Mouse (Mus musculus): Measurements from ENCODE around the gene Gm10778. TPM values are rescaled to one million over a fixed set of nuclear protein-coding genes. Genes with fewer than 3 reads are reported as not detected.

Gm10778 gene
- total RNA-seq, 2 experiments from 2014 or later = 4.9 to 8.6 TPM

Other genes with a start within 250 kb of the Gm10778 start
- gene Nfic, start 193.4 kb upstream of the Gm10778 start, total RNA-seq (2015) = 35.5 and 36.8 TPM in 2 replicates
- gene Nfic, start 193.4 kb upstream of the Gm10778 start, total RNA-seq (2017) = 4.0 and 5.0 TPM in 2 replicates
- gene Celf5, start 166.3 kb upstream of the Gm10778 start, total RNA-seq (2015) = 0.10 TPM in 1 of 2 replicates, not detected in the other
- gene Celf5, start 166.3 kb upstream of the Gm10778 start, total RNA-seq (2017) = not detected in 2 replicates
- 81.2 and 99.2 TPM in 2 replicates for gene Ncln, start 152.7 kb upstream of the Gm10778 start, total RNA-seq (2015)
- gene Ncln, start 152.7 kb upstream of the Gm10778 start, total RNA-seq (2017) = 85.6 and 101 TPM in 2 replicates
- 8.3 and 8.9 TPM in 2 replicates for gene S1pr4, start 148.9 kb upstream of the Gm10778 start, total RNA-seq (2015)
- gene S1pr4, start 148.9 kb upstream of the Gm10778 start, total RNA-seq (2017) = 6.2 and 9.5 TPM in 2 replicates
- 29.4 and 31.9 TPM in 2 replicates for gene Gna15, start 124.8 kb upstream of the Gm10778 start, total RNA-seq (2015)
- gene Gna15, start 124.8 kb upstream of the Gm10778 start, total RNA-seq (2017) = 28.7 and 28.9 TPM in 2 replicates
- 5.4 and 6.0 TPM in 2 replicates for gene Gna11, start 103.9 kb upstream of the Gm10778 start, total RNA-seq (2015)
- gene Gna11, start 103.9 kb upstream of the Gm10778 start, total RNA-seq (2017) = 7.6 and 10.2 TPM in 2 replicates
- gene Aes, start 89.6 kb upstream of the Gm10778 start, total RNA-seq (2015) = 197 and 225 TPM in 2 replicates
- 178 and 191 TPM in 2 replicates for gene Aes, start 89.6 kb upstream of the Gm10778 start, total RNA-seq (2017)
- 0.95 and 1.5 TPM in 2 replicates for gene Tle2, start 74.5 kb upstream of the Gm10778 start, total RNA-seq (2015)
- gene Tle2, start 74.5 kb upstream of the Gm10778 start, total RNA-seq (2017) = 0.08 and 3.5 TPM in 2 replicates
- gene Tle6, start 48.0 kb upstream of the Gm10778 start, total RNA-seq (2015) = 15.4 and 18.4 TPM in 2 replicates
- gene Tle6, start 48.0 kb upstream of the Gm10778 start, total RNA-seq (2017) = 3.5 and 13.3 TPM in 2 replicates
- gene BC025920, start 42.8 kb upstream of the Gm10778 start, total RNA-seq (2015) = 1.2 and 3.1 TPM in 2 replicates
- gene BC025920, start 42.8 kb upstream of the Gm10778 start, total RNA-seq (2017) = 1.2 and 2.2 TPM in 2 replicates
- gene Sirt6, start 21.3 kb upstream of the Gm10778 start, total RNA-seq (2015) = 8.3 and 9.5 TPM in 2 replicates
- 4.1 and 5.3 TPM in 2 replicates for gene Sirt6, start 21.3 kb upstream of the Gm10778 start, total RNA-seq (2017)
- 5.8 and 6.8 TPM in 2 replicates for gene Ankrd24, start 20.5 kb upstream of the Gm10778 start, total RNA-seq (2015)
- gene Ankrd24, start 20.5 kb upstream of the Gm10778 start, total RNA-seq (2017) = 7.0 and 8.9 TPM in 2 replicates
- 14.7 and 30.3 TPM in 2 replicates for gene Zfp433, start 55.8 kb downstream of the Gm10778 start, total RNA-seq (2015)
- 18.4 and 22.5 TPM in 2 replicates for gene Zfp433, start 55.8 kb downstream of the Gm10778 start, total RNA-seq (2017)
- 0.49 and 2.0 TPM in 2 replicates for gene Gm3055, start 122.1 kb downstream of the Gm10778 start, total RNA-seq (2015)
- 0.91 and 2.1 TPM in 2 replicates for gene Gm3055, start 122.1 kb downstream of the Gm10778 start, total RNA-seq (2017)
- 4.0 and 5.0 TPM in 2 replicates for gene Gm4767, start 163.1 kb downstream of the Gm10778 start, total RNA-seq (2015)
- 0.67 and 1.4 TPM in 2 replicates for gene Gm4767, start 163.1 kb downstream of the Gm10778 start, total RNA-seq (2017)
- 8.7 and 9.5 TPM in 2 replicates for gene Gm32687, start 214.9 kb downstream of the Gm10778 start, total RNA-seq (2015)
- 3.6 and 4.3 TPM in 2 replicates for gene Gm32687, start 214.9 kb downstream of the Gm10778 start, total RNA-seq (2017)

Measured in megakaryocyte progenitor cell, adult 5-6 weeks (primary cell).